Mouse (Mus musculus): Measurements from ENCODE around the gene Gm28827. TPM values are rescaled to one million over a fixed set of nuclear protein-coding genes. Genes with fewer than 3 reads are reported as not detected.
"Not testable (repeated sequence)": the region's sequence is repeated elsewhere in the genome, so short reads cannot be mapped to it uniquely, and the experiment has no call there.

Gm28827 gene
- polyA plus RNA-seq (2015; fragmentation: Nextera tagmentation; extraction: Ambion mirVana): not detected in 2 replicates

- H3K36me3 ChIP-seq; H3K4me3 ChIP-seq (replicated peaks); H3K4me2 ChIP-seq (replicated peaks); H3K4me1 ChIP-seq (replicated peaks); H3K27ac ChIP-seq; H3K9me3 ChIP-seq; H3K27me3 ChIP-seq; ATAC-seq; H3K9ac ChIP-seq (replicated peaks): not testable (repeated sequence)
- no CpG with 5 or more reads among the region's 6 CpGs for WGBS
These were observed at the start of gene Gm28827 for GRCm38 (mm10) chrY:83030647-83031046. Gm28827 (plus strand) TSS chrY:83030947.
